Mouse (Mus musculus) intestine, embryonic 15.5 days (tissue): ENCODE measurements around the gene Rasgef1b. TPM values are rescaled to one million over a fixed set of nuclear protein-coding genes. Genes with fewer than 3 reads are reported as not detected.

Source experiments
- ATAC-seq: fragments of 200-750 bp; cut with Nextera tagmentation; 2 replicates; pipeline ENCODE4 v1.8.0; 2017; ENCODE audit warnings: moderate TSS enrichment, moderate library complexity
- H3K27ac ChIP-seq: fragments of 300-500 bp; sonication (generic); 2 replicates; pipeline ENCODE4 v1.5.1; 2015; ENCODE audit warnings: mild to moderate bottlenecking, inconsistent platforms
- H3K27me3 ChIP-seq: fragments of 300-500 bp; sonication (generic); replicated peaks from 2 replicates; pipeline ENCODE4 v1.6.1; 2015; ENCODE audit warnings: inconsistent platforms
- H3K36me3 ChIP-seq: fragments of 300-500 bp; sonication (generic); 2 replicates; pipeline ENCODE4 v1.6.1; 2015; ENCODE audit warnings: inconsistent platforms
- H3K4me1 ChIP-seq: fragments of 300-500 bp; sonication (generic); replicated peaks from 2 replicates; pipeline ENCODE4 v1.6.1; 2015; ENCODE audit warnings: inconsistent platforms
- H3K4me2 ChIP-seq: fragments of 300-500 bp; sonication (generic); replicated peaks from 2 replicates; pipeline ENCODE4 v1.6.1; 2015; ENCODE audit warnings: mild to moderate bottlenecking, inconsistent platforms
- H3K4me3 ChIP-seq: fragments of 300-500 bp; sonication (generic); replicated peaks from 2 replicates; pipeline ENCODE4 v1.5.1; 2015; ENCODE audit warnings: inconsistent platforms
- H3K9ac ChIP-seq: fragments of 300-500 bp; sonication (generic); 2 replicates; pipeline ENCODE4 v1.6.1; 2015; ENCODE audit warnings: inconsistent platforms
- H3K9me3 ChIP-seq: fragments of 300-500 bp; sonication (generic); 2 replicates; pipeline ENCODE4 v1.6.1; 2016; ENCODE audit warnings: inconsistent platforms
- WGBS: fragments of 180-500 bp; shearing (Covaris S2); methylation state at CpG from one replicate; pipeline ENCODE4 v1.1.7; 2015; 5-methylcytosine and 5-hydroxymethylcytosine counted together
- polyA plus RNA-seq: library from polyadenylated mRNA; unstranded; fragments of >200 nt; fragmentation: Nextera tagmentation; extraction: Ambion mirVana; gene quantifications from 2 replicates; pipeline ENCODE4 v1.2.1, GENCODE M21; 2015

The Rasgef1b gene
- polyA plus RNA-seq, 1 experiment from 2014 or later = 8.9 TPM

DNA sequence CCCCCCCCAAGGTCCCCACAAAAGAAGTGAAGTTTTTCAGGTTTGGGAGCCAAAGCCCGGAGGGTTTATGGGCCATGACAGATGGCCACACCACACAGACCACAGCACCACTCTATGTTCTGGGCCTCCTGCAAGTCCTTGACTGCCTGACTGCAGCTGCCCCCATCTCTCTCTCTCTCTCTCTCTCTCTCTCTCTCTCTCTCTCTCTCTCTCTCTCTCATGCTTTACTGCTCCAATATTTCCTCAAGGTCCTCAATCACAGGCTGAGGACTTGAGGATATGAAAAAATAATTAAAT lies 232.8 kb downstream of the Rasgef1b start:
- no peak overlapping the region for H3K9ac ChIP-seq
- no peaks in the 10 kb centered on the region for H3K4me1 ChIP-seq
- no peaks in the 10 kb centered on the region for H3K36me3 ChIP-seq
- no peak overlapping the region for H3K27ac ChIP-seq
- no peak for ATAC-seq
- H3K27me3 ChIP-seq = no peaks in the 10 kb centered on the region
- no peaks in the 10 kb centered on the region for H3K9me3 ChIP-seq
- 40% methylated on average over 1 of the region's 1 CpGs for WGBS
- H3K4me2 ChIP-seq = no peak overlapping the region
- no peak overlapping the region for H3K4me3 ChIP-seq

DNA sequence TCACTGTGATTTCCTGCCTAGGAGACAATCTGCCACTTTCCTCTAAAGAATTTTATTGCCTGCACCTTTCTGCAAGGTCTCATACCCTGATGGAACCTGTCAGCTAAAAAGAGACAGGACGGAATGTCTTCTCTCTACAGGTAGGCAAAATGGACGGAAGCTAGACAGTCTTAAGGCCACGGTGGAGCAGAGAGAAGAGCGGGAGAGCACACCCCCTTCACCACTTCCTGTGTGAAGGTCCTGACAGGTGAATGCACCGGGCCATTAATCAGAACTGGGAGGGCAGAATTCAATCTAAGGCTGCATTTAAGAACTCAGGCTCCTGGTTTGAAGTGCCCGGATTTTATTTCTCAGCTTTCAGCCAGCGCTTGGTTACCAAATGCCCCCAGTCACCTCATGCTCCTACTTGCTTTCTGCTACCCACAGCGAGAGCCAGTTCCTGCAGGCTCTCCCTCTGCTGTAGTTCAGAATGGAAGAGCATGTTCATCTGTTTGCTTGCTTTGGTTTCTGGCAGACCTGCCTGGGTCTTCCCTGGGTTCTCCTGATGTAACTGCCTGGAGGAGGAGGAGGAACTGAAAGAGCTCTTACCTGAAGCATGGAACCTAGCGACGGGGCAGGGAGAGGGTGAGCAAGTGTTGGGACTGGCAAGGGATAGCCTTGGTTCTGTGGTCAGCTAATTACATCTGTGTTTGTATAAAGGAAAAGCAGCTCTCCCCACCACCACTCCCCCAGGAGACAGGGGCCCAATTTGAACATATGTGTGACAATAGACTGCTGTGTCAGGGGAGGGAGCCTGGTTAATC lies 233.3 kb downstream of the Rasgef1b start:
- Histone ChIP-seq H3K4me2 (no peak overlapping the region), H3K9ac (no peak overlapping the region), H3K4me1 (no peaks in the 10 kb centered on the region), H3K27me3 (no peaks in the 10 kb centered on the region), H3K36me3 (no peaks in the 10 kb centered on the region), H3K9me3 (no peaks in the 10 kb centered on the region), H3K4me3 (no peak overlapping the region), H3K27ac (no peak overlapping the region)
- WGBS = 57% methylated on average over 10 of the region's 10 CpGs
- no peak for ATAC-seq

GRCm38 (mm10) chr5:99493861-99494260 lies 235.0 kb downstream of the Rasgef1b start:
- no peaks in the 10 kb centered on the region for H3K9me3 ChIP-seq
- H3K36me3 ChIP-seq = no peaks in the 10 kb centered on the region
- H3K27me3 ChIP-seq = no peaks in the 10 kb centered on the region
- H3K4me3 ChIP-seq = no peak overlapping the region
- no peaks in the 10 kb centered on the region for H3K4me1 ChIP-seq
- H3K9ac ChIP-seq = no peak overlapping the region
- no peak overlapping the region for H3K4me2 ChIP-seq
- ATAC-seq = no peak
- WGBS = 72% methylated on average over 9 of the region's 9 CpGs
- H3K27ac ChIP-seq = no peak overlapping the region

GRCm38 (mm10) chr5:99493017-99493416 lies 235.8 kb downstream of the Rasgef1b start:
- Histone ChIP-seq H3K4me2 (no peak overlapping the region), H3K4me1 (no peaks in the 10 kb centered on the region), H3K36me3 (no peaks in the 10 kb centered on the region), H3K9me3 (no peaks in the 10 kb centered on the region), H3K27me3 (no peaks in the 10 kb centered on the region), H3K9ac (no peak overlapping the region), H3K27ac (no peak overlapping the region), H3K4me3 (no peak overlapping the region)
- WGBS = 91% methylated on average over 3 of the region's 3 CpGs
- no peak for ATAC-seq

- no peaks in the 10 kb centered on the region for H3K9me3 ChIP-seq
- ATAC-seq = no peak
- H3K9ac ChIP-seq = no peak overlapping the region
- H3K4me1 ChIP-seq = no peaks in the 10 kb centered on the region
- no peak overlapping the region for H3K4me2 ChIP-seq
- H3K27ac ChIP-seq = no peak overlapping the region
- no peak overlapping the region for H3K4me3 ChIP-seq
- WGBS = 81% methylated on average over 6 of the region's 6 CpGs
- H3K36me3 ChIP-seq = no peaks in the 10 kb centered on the region
- H3K27me3 ChIP-seq = no peaks in the 10 kb centered on the region
Measured at GRCm38 (mm10) chr5:99488479-99489158, 240.2 kb downstream of the Rasgef1b start.

DNA sequence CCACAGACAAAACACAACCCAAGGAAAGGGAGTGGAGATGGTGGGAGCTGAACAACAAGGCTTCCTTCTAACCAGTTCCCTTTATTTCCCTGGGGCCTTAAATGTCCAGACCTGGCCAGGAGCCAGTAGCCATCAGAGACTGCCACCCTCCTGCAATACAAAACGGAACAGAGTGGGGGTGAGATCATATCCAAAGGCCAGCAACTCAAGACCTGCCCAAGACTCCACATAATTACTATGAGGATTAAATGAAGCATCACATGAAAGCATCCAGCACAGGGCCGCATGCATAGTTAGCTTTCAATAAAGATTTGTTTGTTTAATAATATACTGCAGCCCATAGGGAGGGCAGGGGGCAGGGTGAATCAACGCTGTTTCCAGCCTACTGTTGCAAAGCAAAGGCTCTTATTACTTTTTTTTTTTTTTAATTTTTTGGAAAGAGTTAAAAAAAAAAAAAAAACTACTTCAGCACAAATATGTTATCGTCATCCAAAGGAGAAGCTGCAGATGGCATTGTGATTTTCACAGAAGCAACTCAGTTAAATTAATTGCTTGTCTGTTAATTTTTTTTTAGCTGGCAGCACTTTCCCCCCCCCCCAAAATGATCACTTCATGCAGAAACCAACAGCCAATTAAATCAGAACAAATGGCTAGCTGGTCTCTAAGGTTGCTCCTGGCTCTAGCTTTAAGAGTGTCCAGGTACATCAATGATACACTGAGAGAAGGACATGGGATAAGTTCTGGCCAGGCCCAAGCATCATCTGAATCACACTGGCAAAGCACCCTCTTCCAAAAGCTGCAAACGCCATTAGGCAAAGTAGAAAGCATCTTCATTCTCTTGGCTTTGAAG lies 241.6 kb downstream of the Rasgef1b start:
- Histone ChIP-seq H3K9ac (no peak overlapping the region), H3K27ac (no peak overlapping the region), H3K36me3 (no peaks in the 10 kb centered on the region), H3K27me3 (no peaks in the 10 kb centered on the region), H3K4me3 (no peak overlapping the region), H3K4me1 (no peaks in the 10 kb centered on the region), H3K4me2 (no peak overlapping the region), H3K9me3 (no peaks in the 10 kb centered on the region)
- ATAC-seq = no peak
- 71% methylated on average over 5 of the region's 5 CpGs for WGBS

DNA sequence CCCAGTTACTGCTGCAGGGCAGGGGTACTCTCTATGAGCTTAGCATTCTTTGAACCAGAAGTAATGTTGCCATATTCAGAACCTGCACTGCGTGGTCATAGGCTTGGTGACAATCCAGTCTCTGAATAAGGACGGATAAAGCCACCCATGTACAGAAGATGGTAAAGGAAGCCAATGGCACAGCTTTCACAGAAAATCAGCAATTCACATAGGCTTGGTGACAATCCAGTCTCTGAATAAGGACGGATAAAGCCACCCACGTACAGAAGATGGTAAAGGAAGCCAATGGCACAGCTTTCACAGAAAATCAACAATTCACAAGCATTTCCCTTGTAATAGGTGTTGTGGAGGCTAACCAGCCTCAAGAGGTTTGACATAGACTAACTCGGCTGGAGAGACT lies 245.7 kb downstream of the Rasgef1b start:
- Histone ChIP-seq H3K4me1 (peaks cover 10% of the 10 kb centered on the region), H3K4me2 (no peak overlapping the region), H3K9ac (no peak overlapping the region), H3K9me3 (no peaks in the 10 kb centered on the region), H3K27ac (no peak overlapping the region), H3K4me3 (no peak overlapping the region), H3K27me3 (no peaks in the 10 kb centered on the region), H3K36me3 (no peaks in the 10 kb centered on the region)
- ATAC-seq = no peak
- 89% methylated on average over 5 of the region's 5 CpGs for WGBS

GRCm38 (mm10) chr5:99482524-99482923 lies 246.3 kb downstream of the Rasgef1b start:
- H3K9ac ChIP-seq = no peak overlapping the region
- no peaks in the 10 kb centered on the region for H3K36me3 ChIP-seq
- H3K9me3 ChIP-seq = no peaks in the 10 kb centered on the region
- no peaks in the 10 kb centered on the region for H3K27me3 ChIP-seq
- H3K27ac ChIP-seq = no peak overlapping the region
- 93% methylated on average over 6 of the region's 6 CpGs for WGBS
- H3K4me2 ChIP-seq = no peak overlapping the region
- H3K4me3 ChIP-seq = no peak overlapping the region
- no peak for ATAC-seq
- H3K4me1 ChIP-seq = peaks cover 10% of the 10 kb centered on the region

DNA sequence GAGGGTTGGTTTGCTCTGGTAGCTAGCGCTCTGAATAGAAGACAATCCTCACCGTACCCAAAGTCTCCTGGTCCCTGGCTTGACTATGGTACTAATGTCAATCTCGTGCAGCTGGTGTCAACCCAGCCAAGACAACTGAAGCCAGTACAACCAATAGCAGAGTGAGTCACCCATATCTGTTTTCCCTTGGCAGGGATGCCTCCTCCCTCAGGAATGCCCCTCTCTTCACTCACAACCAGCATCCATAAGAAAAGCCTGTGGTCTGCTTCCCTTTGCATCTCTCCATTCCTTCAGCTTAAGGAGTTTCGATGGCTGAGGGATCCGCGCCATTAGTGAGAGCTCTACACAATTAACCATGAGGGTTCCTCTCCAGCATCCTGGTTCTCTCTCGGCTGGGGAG lies 246.8 kb downstream of the Rasgef1b start:
- Histone ChIP-seq H3K9ac (no peak overlapping the region), H3K27me3 (no peaks in the 10 kb centered on the region), H3K4me3 (no peak overlapping the region), H3K9me3 (no peaks in the 10 kb centered on the region), H3K4me1 (peaks cover 10% of the 10 kb centered on the region), H3K4me2 (no peak overlapping the region), H3K27ac (no peak overlapping the region), H3K36me3 (no peaks in the 10 kb centered on the region)
- WGBS = 92% methylated on average over 7 of the region's 7 CpGs
- ATAC-seq = no peak

DNA sequence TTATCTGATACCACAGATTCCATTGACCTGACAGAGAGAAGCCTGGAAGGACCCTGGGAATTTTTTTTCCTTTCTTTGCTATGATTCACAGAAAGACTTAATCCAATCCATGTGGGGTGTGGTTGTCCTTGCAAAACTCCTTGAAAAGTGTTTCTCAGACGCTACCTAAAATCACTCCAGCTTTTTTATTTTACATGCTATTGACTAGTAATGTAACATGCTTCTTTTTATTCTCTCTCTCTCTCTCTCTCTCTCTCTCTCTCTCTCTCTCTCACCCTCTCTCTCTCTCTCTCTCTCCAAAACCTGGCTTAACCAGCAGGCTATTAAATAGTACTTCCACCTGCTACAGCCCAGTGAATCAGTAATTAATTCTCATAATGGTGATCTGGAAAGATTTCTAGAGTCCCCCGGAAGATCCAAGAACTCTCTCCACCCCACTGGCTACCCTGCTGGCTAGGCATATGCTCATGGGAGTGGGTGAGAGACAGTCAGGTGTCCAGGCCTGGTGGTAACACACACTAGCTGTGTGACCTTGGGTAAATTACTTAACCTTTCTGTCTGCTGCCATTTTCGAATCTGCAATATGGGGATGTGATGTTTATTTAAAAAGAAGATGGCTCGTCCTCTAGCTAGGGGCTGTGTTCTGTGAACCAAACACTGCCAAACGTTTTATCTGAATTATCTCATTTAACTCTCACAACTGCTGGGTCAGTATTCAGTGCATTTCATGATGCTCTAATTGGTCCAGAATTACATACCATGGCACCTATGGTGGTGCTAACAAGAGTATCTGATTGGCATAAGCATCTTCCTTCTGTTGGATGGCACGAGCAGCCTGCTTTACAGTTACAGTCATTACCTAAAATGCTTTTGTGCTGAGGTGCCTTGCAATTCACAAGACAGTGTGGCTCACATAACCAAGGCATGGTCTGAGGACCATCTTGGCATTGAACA lies 248.5 kb downstream of the Rasgef1b start:
- Histone ChIP-seq H3K27me3 (no peaks in the 10 kb centered on the region), H3K9ac (no peak overlapping the region), H3K4me2 (peak overlapping the region; percentile 53), H3K27ac (no peak overlapping the region), H3K4me1 (peaks cover 10% of the 10 kb centered on the region), H3K9me3 (no peaks in the 10 kb centered on the region), H3K4me3 (no peak overlapping the region), H3K36me3 (no peaks in the 10 kb centered on the region)
- 63% methylated on average over 6 of the region's 6 CpGs for whole genome bisulfite sequencing
- ATAC-seq = 0 out of 2 replicates have a peak, but pooled peaks have one; percentile 11

DNA sequence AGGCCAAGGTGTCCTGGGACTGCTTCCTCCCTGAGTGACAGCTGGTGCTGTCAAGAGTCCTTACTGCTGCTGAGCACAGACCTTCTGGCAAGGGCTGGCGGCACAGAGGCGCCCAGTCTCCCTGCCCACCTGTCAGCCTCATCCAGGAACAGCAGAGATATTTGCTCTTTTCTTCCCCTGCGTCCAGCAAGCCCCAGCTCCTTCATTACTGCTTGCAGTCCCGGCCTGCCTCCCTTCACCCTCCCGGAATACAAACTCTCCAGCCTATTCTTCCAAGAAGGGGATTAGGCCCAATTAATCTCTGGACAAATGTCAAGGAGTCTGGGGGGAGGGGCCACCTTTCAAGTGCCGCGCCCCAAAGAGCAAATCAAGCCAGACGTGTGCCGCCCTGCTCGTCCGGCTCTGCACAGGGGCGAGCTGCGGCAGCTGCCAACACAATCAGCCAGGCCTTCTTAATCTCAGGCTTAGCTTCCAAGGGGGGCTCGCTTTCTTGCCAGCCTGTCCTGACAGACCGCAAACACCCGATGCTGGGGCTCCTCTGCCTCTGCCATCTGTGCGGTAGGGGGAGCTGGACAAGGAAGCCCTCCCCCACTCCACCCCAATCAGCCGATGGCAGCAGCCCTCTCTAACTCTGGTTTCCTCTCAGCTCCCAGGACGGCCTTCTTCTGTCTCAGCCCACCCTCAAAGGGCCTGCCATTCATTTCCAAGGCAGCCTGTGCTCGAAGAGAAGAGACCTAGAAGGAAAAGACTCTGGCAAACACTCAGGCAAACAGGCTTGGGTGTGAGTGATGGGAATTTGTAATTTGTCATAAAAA lies 249.4 kb downstream of the Rasgef1b start:
- peak; percentile 89 for ATAC-seq
- WGBS = 4% methylated on average over 20 of the region's 20 CpGs
- Histone ChIP-seq H3K4me2 (peak overlapping the region; percentile 53), H3K9ac (peak overlapping the region; percentile 10; the same call in 1 of the 2 replicates), H3K9me3 (no peaks in the 10 kb centered on the region), H3K4me1 (peaks cover 10% of the 10 kb centered on the region), H3K4me3 (peak overlapping the region; percentile 13; the same call in 1 of the 2 replicates), H3K27ac (no peak overlapping the region), H3K27me3 (no peaks in the 10 kb centered on the region), H3K36me3 (no peaks in the 10 kb centered on the region)
